Mouse (Mus musculus) olfactory bulb, adult 2 months (tissue): Measurements from ENCODE around the gene Nfasc.

Experiments used
- CTCF ChIP-seq: fragments of 200-500 bp; IDR thresholded peaks from 2 replicates; pipeline ENCODE4 v1.5.1; 2012; ENCODE audit warnings: low read depth, mild to moderate bottlenecking, low read length, moderate library complexity; ENCODE audit not compliant: insufficient read depth
- POLR2A ChIP-seq: fragments of 200-500 bp; IDR thresholded peaks from 2 replicates; pipeline ENCODE4 v1.6.1; 2012; ENCODE audit warnings: mild to moderate bottlenecking, low read depth, low read length, moderate library complexity; ENCODE audit not compliant: insufficient read depth

GRCm38 (mm10) chr1:132628599-132628998 lies 113.0 kb downstream of the Nfasc start:
- TF ChIP-seq CTCF (no peak), POLR2A (no peak)
